Mouse (Mus musculus) kidney, embryonic 15.5 days (tissue): ENCODE results near the gene Dck. TPM values are rescaled to one million over a fixed set of nuclear protein-coding genes. Genes with fewer than 3 reads are reported as not detected.

Source experiments
- ATAC-seq: fragments of 200-750 bp; cut with Nextera tagmentation; replicated peaks from 2 replicates; pipeline ENCODE4 v1.8.0; 2017; ENCODE audit warnings: moderate TSS enrichment; ENCODE audit not compliant: low FRiP score
- H3K27ac ChIP-seq: fragments of 300-500 bp; sonication (generic); 2 replicates; pipeline ENCODE4 v1.5.1; 2015; ENCODE audit warnings: mild to moderate bottlenecking, inconsistent platforms
- H3K27me3 ChIP-seq: fragments of 300-500 bp; sonication (generic); 2 replicates; pipeline ENCODE4 v1.6.1; 2015; ENCODE audit warnings: inconsistent platforms
- H3K36me3 ChIP-seq: fragments of 300-500 bp; sonication (generic); 2 replicates; pipeline ENCODE4 v1.6.1; 2015; ENCODE audit warnings: inconsistent platforms
- H3K4me1 ChIP-seq: fragments of 300-500 bp; sonication (generic); 2 replicates; pipeline ENCODE4 v1.6.1; 2015; ENCODE audit warnings: inconsistent platforms
- H3K4me2 ChIP-seq: fragments of 300-500 bp; sonication (generic); 2 replicates; pipeline ENCODE4 v1.6.1; 2015; ENCODE audit warnings: moderate library complexity, mild to moderate bottlenecking, inconsistent platforms
- H3K4me3 ChIP-seq: fragments of 300-500 bp; sonication (generic); replicated peaks from 2 replicates; pipeline ENCODE4 v1.5.1; 2015; ENCODE audit warnings: mild to moderate bottlenecking, inconsistent platforms
- H3K9ac ChIP-seq: fragments of 300-500 bp; sonication (generic); 2 replicates; pipeline ENCODE4 v1.6.1; 2015; ENCODE audit warnings: mild to moderate bottlenecking, inconsistent platforms
- H3K9me3 ChIP-seq: fragments of 300-500 bp; sonication (generic); replicated peaks from 2 replicates; pipeline ENCODE4 v1.6.1; 2016; ENCODE audit warnings: inconsistent platforms
- WGBS: fragments of 180-500 bp; shearing (Covaris S2); methylation state at CpG from one replicate; pipeline ENCODE4 v1.1.7; 2015; ENCODE audit warnings: mixed read lengths; 5-methylcytosine and 5-hydroxymethylcytosine counted together
- polyA plus RNA-seq: library from polyadenylated mRNA; unstranded; fragments of >200 nt; fragmentation: Nextera tagmentation; extraction: Ambion mirVana; gene quantifications from 2 replicates; pipeline ENCODE4 v1.2.1, GENCODE M21; 2015

Gene Dck
- polyA plus RNA-seq, 1 experiment from 2014 or later = 47.1 TPM

DNA sequence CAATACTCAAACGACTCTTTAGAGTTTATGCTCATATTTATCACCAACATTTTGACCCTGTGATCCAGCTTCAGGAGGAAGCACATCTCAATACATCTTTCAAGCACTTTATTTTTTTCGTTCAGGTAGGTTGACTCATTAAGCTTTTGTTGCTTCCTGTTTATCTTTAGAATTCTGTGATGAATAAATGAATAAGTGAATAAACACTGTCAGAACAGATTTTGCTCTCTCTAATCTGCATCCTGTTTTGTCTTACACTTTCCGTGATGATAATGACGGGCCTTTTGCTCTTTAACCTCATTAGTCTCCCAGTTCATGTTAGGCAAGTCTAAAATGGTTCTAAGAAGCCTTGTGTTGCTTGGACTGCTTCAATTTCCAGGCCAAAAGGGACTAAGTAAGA is 11.6 kb upstream of the Dck start:
- H3K27me3 ChIP-seq = no peaks in the 10 kb centered on the region
- no peaks in the 10 kb centered on the region for H3K9me3 ChIP-seq
- no peak overlapping the region for H3K27ac ChIP-seq
- peaks cover 32% of the 10 kb centered on the region for H3K36me3 ChIP-seq
- H3K9ac ChIP-seq = no peak overlapping the region
- no peak overlapping the region for H3K4me3 ChIP-seq
- 90% methylated on average over 4 of the region's 4 CpGs for WGBS
- no peak for ATAC-seq
- H3K4me2 ChIP-seq = no peak overlapping the region
- no peaks in the 10 kb centered on the region for H3K4me1 ChIP-seq

GRCm38 (mm10) chr5:88762611-88763010 is 2.2 kb upstream of the Dck start:
- H3K9me3 ChIP-seq = no peaks in the 10 kb centered on the region
- H3K4me2 ChIP-seq = no peak overlapping the region
- H3K4me3 ChIP-seq = no peak overlapping the region
- 82% methylated on average over 5 of the region's 5 CpGs for WGBS
- H3K9ac ChIP-seq = no peak overlapping the region
- no peak for ATAC-seq
- H3K27me3 ChIP-seq = no peaks in the 10 kb centered on the region
- H3K4me1 ChIP-seq = peaks cover 14% of the 10 kb centered on the region
- H3K27ac ChIP-seq = no peak overlapping the region
- 0 out of 2 replicates have a peak, but pooled peaks cover 4% of the 10 kb centered on the region for H3K36me3 ChIP-seq

DNA sequence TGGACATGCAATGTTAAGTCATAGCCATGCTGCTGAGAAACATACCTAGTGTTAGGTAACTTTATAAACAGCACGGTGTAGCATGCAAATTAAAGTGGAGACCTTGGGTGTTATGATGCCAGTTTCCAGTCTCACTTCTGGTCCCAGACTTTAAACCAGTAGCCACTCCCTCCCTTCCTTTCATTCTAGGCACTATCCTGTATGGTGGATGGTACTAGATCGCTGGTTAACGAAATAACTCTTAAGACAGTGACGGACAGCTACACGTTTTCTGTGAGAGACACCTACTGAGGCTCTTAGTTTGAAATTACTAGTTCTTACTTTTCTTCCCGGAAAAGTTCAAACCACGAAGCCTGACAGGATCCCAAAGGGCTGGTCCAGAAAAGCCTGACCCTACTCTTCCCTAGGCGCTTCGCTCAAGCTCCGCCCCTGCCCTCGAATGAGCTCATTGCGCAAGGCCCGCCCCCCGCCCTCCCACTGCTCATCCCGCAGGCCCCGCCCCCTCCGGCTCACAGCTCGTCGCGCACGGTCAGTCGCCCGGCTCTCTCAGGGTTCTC is 288 bp upstream of the Dck start:
- Histone ChIP-seq H3K4me2 (peak overlapping the region; percentile 75), H3K9me3 (no peaks in the 10 kb centered on the region), H3K4me3 (peak overlapping the region; percentile 80), H3K36me3 (peaks cover 1% of the 10 kb centered on the region; the same call in 1 of the 2 replicates), H3K9ac (no peak overlapping the region), H3K27ac (peak overlapping the region; percentile 87; the same call in 1 of the 2 replicates), H3K27me3 (no peaks in the 10 kb centered on the region), H3K4me1 (peaks cover 14% of the 10 kb centered on the region)
- peak; percentile 73 for ATAC-seq
- WGBS = under 1% methylated on average over 23 of the region's 23 CpGs

DNA sequence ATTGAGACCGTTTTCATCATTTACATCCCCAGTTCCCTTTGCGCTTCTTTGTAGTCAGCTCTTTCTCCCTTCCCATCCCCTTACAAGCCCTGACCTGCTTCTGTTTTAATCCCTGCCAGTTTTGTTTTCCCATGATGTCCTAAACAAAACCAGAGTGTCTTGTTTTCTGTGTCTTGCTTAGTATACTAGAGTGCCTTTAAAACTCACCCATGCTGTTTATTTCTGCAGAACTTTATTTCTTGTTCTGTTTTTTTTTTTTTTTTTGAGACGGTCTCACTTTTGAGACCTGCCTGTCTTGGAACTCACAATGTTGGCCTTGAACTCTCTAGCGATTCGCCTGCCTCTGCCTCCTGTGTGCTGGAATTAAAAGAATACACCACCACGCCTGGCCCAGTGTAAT is 791 bp downstream of the Dck start:
- peak overlapping the region; percentile 80 for H3K4me3 ChIP-seq
- H3K4me1 ChIP-seq = peaks cover 14% of the 10 kb centered on the region
- H3K4me2 ChIP-seq = peak overlapping the region; percentile 75
- no peak for ATAC-seq
- H3K27me3 ChIP-seq = no peaks in the 10 kb centered on the region
- peak overlapping the region; percentile 69 for H3K9ac ChIP-seq
- no peaks in the 10 kb centered on the region for H3K9me3 ChIP-seq
- WGBS = 12% methylated on average over 6 of the region's 6 CpGs
- peaks cover 11% of the 10 kb centered on the region for H3K36me3 ChIP-seq
- H3K27ac ChIP-seq = peak overlapping the region; percentile 87

- no peak for ATAC-seq
- peaks cover 12% of the 10 kb centered on the region for H3K36me3 ChIP-seq
- H3K9me3 ChIP-seq = no peaks in the 10 kb centered on the region
- WGBS = 60% methylated on average over 6 of the region's 6 CpGs
- no peak overlapping the region for H3K9ac ChIP-seq
- no peak overlapping the region for H3K27ac ChIP-seq
- H3K27me3 ChIP-seq = no peaks in the 10 kb centered on the region
- H3K4me3 ChIP-seq = peak overlapping the region; percentile 80
- peaks cover 14% of the 10 kb centered on the region for H3K4me1 ChIP-seq
- peak overlapping the region; percentile 75 for H3K4me2 ChIP-seq
These were observed 1.3 kb downstream of the Dck start for GRCm38 (mm10) chr5:88766121-88766520.

DNA sequence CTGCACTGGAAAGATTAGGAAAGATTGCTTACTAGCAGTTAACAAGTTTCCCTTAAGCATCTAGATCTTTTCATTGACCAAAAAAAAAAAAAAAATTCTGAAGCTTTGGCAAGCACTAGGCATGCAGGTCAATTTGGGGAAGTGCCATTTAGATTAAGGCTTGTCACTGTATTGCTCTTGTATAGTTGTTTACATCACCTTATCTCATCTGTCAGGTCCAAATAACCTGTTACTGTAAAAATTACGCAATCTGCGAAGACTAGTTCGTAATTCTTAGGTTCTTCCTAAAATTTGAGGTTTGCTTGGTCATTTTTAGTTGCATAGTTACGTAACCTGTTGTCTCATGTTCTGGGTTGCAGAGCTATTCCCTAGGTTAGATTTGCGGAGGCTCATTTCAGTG is 2.1 kb downstream of the Dck start:
- no peaks in the 10 kb centered on the region for H3K27me3 ChIP-seq
- no peak for ATAC-seq
- H3K27ac ChIP-seq = no peak overlapping the region
- H3K9ac ChIP-seq = no peak overlapping the region
- no peak overlapping the region for H3K4me3 ChIP-seq
- WGBS = 95% methylated on average over 5 of the region's 5 CpGs
- H3K36me3 ChIP-seq = peaks cover 15% of the 10 kb centered on the region
- no peak overlapping the region for H3K4me2 ChIP-seq
- H3K9me3 ChIP-seq = no peaks in the 10 kb centered on the region
- peaks cover 14% of the 10 kb centered on the region for H3K4me1 ChIP-seq

- Histone ChIP-seq H3K9ac (no peak overlapping the region), H3K9me3 (no peaks in the 10 kb centered on the region), H3K4me1 (peaks cover 14% of the 10 kb centered on the region), H3K36me3 (peaks cover 28% of the 10 kb centered on the region), H3K4me3 (no peak overlapping the region), H3K27ac (no peak overlapping the region), H3K27me3 (no peaks in the 10 kb centered on the region), H3K4me2 (no peak overlapping the region)
- WGBS = 84% methylated on average over 6 of the region's 6 CpGs
- ATAC-seq = no peak
These were observed 3.4 kb downstream of the Dck start for GRCm38 (mm10) chr5:88768201-88768600.

DNA sequence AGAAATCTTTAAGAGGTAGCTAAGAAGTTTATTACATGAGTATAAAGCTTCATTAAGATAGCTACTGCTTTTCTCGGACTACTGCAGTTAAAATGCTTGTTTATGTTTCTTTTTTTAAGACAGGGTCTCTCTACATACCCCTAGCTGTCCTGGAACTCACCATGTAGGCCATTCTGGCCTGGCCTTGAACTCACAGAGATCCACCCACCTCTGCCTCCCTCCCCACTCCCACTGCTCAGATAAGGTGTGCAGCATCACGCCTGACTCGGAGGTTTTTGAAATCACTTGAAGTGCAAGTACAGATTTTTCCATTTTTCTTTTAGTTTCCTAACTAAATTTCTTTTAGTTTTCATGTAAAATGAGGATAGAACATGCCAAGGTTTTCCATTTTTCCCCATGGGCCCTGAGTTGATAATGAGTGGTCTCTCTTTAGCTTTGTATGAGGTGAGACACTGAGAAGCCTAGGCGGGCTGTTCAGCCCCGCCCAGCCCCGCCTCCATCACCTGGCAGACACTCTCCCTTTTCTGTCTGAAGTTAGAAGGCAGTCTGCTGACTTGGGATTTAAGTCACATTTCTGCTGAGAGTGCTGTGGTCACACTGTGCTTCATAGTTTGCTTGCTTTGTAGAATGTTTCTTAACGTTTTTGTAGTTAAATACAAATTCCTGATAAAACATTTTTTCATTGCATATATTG is 17.4 kb downstream of the Dck start:
- H3K4me2 ChIP-seq = no peak overlapping the region
- H3K4me3 ChIP-seq = no peak overlapping the region
- H3K9me3 ChIP-seq = no peaks in the 10 kb centered on the region
- H3K27ac ChIP-seq = no peak overlapping the region
- H3K9ac ChIP-seq = no peak overlapping the region
- no peaks in the 10 kb centered on the region for H3K4me1 ChIP-seq
- 78% methylated on average over 7 of the region's 7 CpGs for WGBS
- peaks cover 58% of the 10 kb centered on the region for H3K36me3 ChIP-seq
- ATAC-seq = no peak
- no peaks in the 10 kb centered on the region for H3K27me3 ChIP-seq

DNA sequence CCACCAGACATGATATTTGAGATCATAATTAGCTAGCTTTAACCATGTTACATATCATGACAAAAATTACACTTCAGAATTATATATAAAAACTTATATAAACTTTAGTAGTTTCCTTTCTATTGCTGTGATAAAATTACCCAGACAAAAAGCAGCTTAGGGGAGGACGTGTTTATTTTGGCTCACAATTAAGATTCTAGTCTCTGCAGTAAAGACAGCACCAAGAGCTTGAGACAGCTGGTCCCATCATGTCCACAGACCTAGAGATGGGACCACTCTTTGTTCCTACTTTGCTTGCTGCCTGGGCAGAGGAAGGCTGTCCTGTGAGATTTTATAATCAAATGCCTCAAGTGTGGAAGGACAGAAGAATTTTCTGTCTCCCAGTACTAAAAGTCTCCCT is 20.3 kb downstream of the Dck start:
- ATAC-seq = no peak; the same call in 1 of the 2 replicates
- Histone ChIP-seq H3K4me3 (no peak overlapping the region), H3K9me3 (no peaks in the 10 kb centered on the region), H3K4me2 (no peak overlapping the region), H3K9ac (no peak overlapping the region), H3K27me3 (no peaks in the 10 kb centered on the region), H3K4me1 (no peaks in the 10 kb centered on the region), H3K27ac (0 out of 2 replicates have a peak overlapping the region, but pooled peaks have one; percentile 32), H3K36me3 (peaks cover 42% of the 10 kb centered on the region)
- WGBS = 78% methylated on average over 1 of the region's 1 CpGs

DNA sequence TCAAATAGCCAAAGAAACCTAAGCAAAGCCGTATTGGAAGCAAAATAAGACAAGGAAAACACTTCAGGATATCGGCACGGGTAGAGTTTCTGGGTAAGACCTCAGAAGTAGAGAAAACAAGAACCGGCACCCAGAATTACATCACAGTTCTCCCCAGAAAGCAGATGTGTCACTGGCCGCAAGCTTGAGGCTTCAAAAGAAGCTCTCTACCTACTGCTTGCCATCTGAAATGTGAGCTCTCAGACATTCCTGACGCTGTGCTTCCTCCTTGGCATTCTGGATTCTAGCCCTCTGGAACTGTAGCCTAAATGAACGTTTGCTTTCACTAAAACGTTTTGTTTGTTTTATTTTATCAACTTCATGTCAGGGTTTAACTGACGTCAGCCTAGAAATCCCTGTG is 25.9 kb downstream of the Dck start:
- no peak overlapping the region for H3K4me2 ChIP-seq
- 0 out of 2 replicates have a peak, but pooled peaks cover 7% of the 10 kb centered on the region for H3K36me3 ChIP-seq
- 48% methylated on average over 9 of the region's 9 CpGs for WGBS
- H3K9ac ChIP-seq = no peak overlapping the region
- H3K4me1 ChIP-seq = no peaks in the 10 kb centered on the region
- H3K4me3 ChIP-seq = no peak overlapping the region
- no peak overlapping the region for H3K27ac ChIP-seq
- no peak for ATAC-seq
- no peaks in the 10 kb centered on the region for H3K27me3 ChIP-seq
- no peaks in the 10 kb centered on the region for H3K9me3 ChIP-seq

DNA sequence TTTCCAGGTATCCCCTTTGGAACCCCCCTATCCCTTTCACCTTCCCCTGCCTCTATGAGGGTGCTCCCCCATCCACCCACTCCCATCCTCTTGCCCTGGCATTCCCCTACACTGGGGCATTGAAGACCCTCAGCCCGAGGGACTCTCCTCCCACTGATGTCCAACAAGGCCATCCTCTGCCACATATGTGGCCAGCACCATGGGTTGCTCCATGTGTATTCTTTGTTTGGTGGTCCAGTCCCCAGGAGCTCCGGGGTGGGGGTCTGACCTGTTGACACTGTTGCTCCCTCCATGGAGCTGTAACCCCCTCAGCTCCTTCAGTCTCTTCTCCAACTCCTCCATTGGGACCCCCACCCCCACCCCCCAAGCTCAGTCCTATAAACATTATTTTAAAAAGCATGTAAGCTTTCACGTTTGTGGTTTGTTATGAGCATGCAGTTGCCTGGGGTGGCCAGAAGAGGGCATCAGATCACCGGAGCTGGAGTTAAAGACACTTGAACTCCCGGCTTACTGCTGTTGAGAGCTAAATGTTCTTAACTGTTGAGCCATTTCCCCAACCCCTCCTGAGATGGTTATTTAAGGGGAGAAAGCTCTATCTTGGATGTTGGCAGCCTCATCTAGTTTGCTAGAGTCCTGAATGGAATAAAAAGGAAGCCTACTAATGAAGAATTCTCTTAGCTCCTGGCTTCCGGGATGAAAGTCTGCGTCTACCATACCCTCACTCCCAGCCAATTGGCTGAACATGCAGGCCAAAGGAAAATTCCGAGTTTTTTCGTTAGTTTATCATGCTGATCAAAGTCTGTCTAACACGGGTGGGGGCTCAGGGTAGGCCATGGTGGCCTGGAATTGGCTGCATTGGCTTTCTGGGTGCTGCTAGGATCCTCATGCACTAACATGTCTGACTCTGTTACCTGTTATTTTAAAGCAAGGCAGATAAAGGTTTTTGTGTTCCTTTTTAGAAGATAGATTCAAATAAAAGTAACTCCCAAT is 26.8 kb downstream of the Dck start:
- Histone ChIP-seq H3K27ac (no peak overlapping the region), H3K4me2 (no peak overlapping the region), H3K27me3 (no peaks in the 10 kb centered on the region), H3K4me1 (peaks cover 6% of the 10 kb centered on the region), H3K9ac (no peak overlapping the region), H3K4me3 (no peak overlapping the region), H3K9me3 (no peaks in the 10 kb centered on the region), H3K36me3 (0 out of 2 replicates have a peak, but pooled peaks cover 4% of the 10 kb centered on the region)
- WGBS = 41% methylated on average over 10 of the region's 10 CpGs
- peak; percentile 47; the same call in 1 of the 2 replicates for ATAC-seq

- H3K9ac ChIP-seq = no peak overlapping the region
- no peaks in the 10 kb centered on the region for H3K27me3 ChIP-seq
- H3K36me3 ChIP-seq = no peaks in the 10 kb centered on the region
- no peak overlapping the region for H3K4me3 ChIP-seq
- no peak overlapping the region for H3K27ac ChIP-seq
- WGBS = 89% methylated on average over 3 of the region's 3 CpGs
- H3K4me2 ChIP-seq = no peak overlapping the region
- no peaks in the 10 kb centered on the region for H3K9me3 ChIP-seq
- no peak for ATAC-seq
- peaks cover 10% of the 10 kb centered on the region for H3K4me1 ChIP-seq
These were observed 28.9 kb downstream of the Dck start for GRCm38 (mm10) chr5:88793676-88794075.
